Mouse (Mus musculus): Measurements from ENCODE around the gene Nthl1. TPM values are rescaled to one million over a fixed set of nuclear protein-coding genes. Genes with fewer than 3 reads are reported as not detected.

Gene Nthl1
- polyA plus RNA-seq (2015; fragmentation: Nextera tagmentation; extraction: Ambion mirVana) = 6.9 and 8.2 TPM in 2 replicates

GRCm38 (mm10) chr17:24632167-24632812 lies at the start of gene Nthl1, which contains the start of gene Tsc2:
Gene Nthl1, plus strand, starts transcription at chr17:24632680.
Gene Tsc2, minus strand, starts transcription at chr17:24632630.

GRCm38 (mm10) chr17:24650070-24650616 lies 17.7 kb downstream of the Nthl1 start, which contains the start of gene Slc9a3r2:
Gene Slc9a3r2, minus strand, starts transcription at chr17:24650327.

GRCm38 (mm10) chr17:24658017-24658758 lies 25.7 kb downstream of the Nthl1 start, which contains the start of gene Npw:
Gene Npw, minus strand, starts transcription at chr17:24658457.

GRCm38 (mm10) chr17:24669545-24670245 lies 37.2 kb downstream of the Nthl1 start, which contains the start of gene Zfp598:
Gene Zfp598, plus strand, starts transcription at chr17:24669687.

Other genes starting within 250 kb of the Nthl1 start
- 158 and 162 TPM in 2 replicates for gene Rnps1, start 218.1 kb upstream of the Nthl1 start, polyA plus RNA-seq (2015; fragmentation: Nextera tagmentation; extraction: Ambion mirVana)
- 48.9 and 53.5 TPM in 2 replicates for gene Eci1, start 206.0 kb upstream of the Nthl1 start, polyA plus RNA-seq (2015; fragmentation: Nextera tagmentation; extraction: Ambion mirVana)
- 1.00 and 1.4 TPM in 2 replicates for gene Dnase1l2, start 189.6 kb upstream of the Nthl1 start, polyA plus RNA-seq (2015; fragmentation: Nextera tagmentation; extraction: Ambion mirVana)
- 17.4 and 20.1 TPM in 2 replicates for gene E4f1, start 162.4 kb upstream of the Nthl1 start, polyA plus RNA-seq (2015; fragmentation: Nextera tagmentation; extraction: Ambion mirVana)
- gene Pgp, start 162.3 kb upstream of the Nthl1 start, polyA plus RNA-seq (2015; fragmentation: Nextera tagmentation; extraction: Ambion mirVana) = 74.7 and 81.1 TPM in 2 replicates
- not detected in 2 replicates for gene Bricd5, start 158.8 kb upstream of the Nthl1 start, polyA plus RNA-seq (2015; fragmentation: Nextera tagmentation; extraction: Ambion mirVana)
- gene Mlst8, start 153.6 kb upstream of the Nthl1 start, polyA plus RNA-seq (2015; fragmentation: Nextera tagmentation; extraction: Ambion mirVana) = 14.6 and 17.9 TPM in 2 replicates
- gene Caskin1, start 144.1 kb upstream of the Nthl1 start, polyA plus RNA-seq (2015; fragmentation: Nextera tagmentation; extraction: Ambion mirVana) = 0.38 and 0.40 TPM in 2 replicates
- 41.7 and 45.4 TPM in 2 replicates for gene Traf7, start 104.7 kb upstream of the Nthl1 start, polyA plus RNA-seq (2015; fragmentation: Nextera tagmentation; extraction: Ambion mirVana)
- 1.5 and 2.3 TPM in 2 replicates for gene Rab26, start 98.5 kb upstream of the Nthl1 start, polyA plus RNA-seq (2015; fragmentation: Nextera tagmentation; extraction: Ambion mirVana)
- 4.8 and 12.3 TPM in 2 replicates for gene Pkd1, start 82.8 kb upstream of the Nthl1 start, polyA plus RNA-seq (2015; fragmentation: Nextera tagmentation; extraction: Ambion mirVana)
- 33.4 and 33.5 TPM in 2 replicates for gene Tsc2, start 50 bp upstream of the Nthl1 start, polyA plus RNA-seq (2015; fragmentation: Nextera tagmentation; extraction: Ambion mirVana)
- gene Slc9a3r2, start 17.6 kb downstream of the Nthl1 start, polyA plus RNA-seq (2015; fragmentation: Nextera tagmentation; extraction: Ambion mirVana) = 32.8 and 46.2 TPM in 2 replicates
- gene Npw, start 25.8 kb downstream of the Nthl1 start, polyA plus RNA-seq (2015; fragmentation: Nextera tagmentation; extraction: Ambion mirVana) = 0.44 and 0.54 TPM in 2 replicates
- 9.6 and 9.9 TPM in 2 replicates for gene Zfp598, start 37.0 kb downstream of the Nthl1 start, polyA plus RNA-seq (2015; fragmentation: Nextera tagmentation; extraction: Ambion mirVana)
- 0.06 and 0.11 TPM in 2 replicates for gene Syngr3, start 57.3 kb downstream of the Nthl1 start, polyA plus RNA-seq (2015; fragmentation: Nextera tagmentation; extraction: Ambion mirVana)
- gene Gfer, start 63.5 kb downstream of the Nthl1 start, polyA plus RNA-seq (2015; fragmentation: Nextera tagmentation; extraction: Ambion mirVana) = 31.0 and 32.6 TPM in 2 replicates
- gene Noxo1, start 63.6 kb downstream of the Nthl1 start, polyA plus RNA-seq (2015; fragmentation: Nextera tagmentation; extraction: Ambion mirVana) = 0.81 and 1.3 TPM in 2 replicates
- 35.3 and 37.9 TPM in 2 replicates for gene Tbl3, start 75.0 kb downstream of the Nthl1 start, polyA plus RNA-seq (2015; fragmentation: Nextera tagmentation; extraction: Ambion mirVana)
- not detected in 2 replicates for gene Rnf151, start 85.4 kb downstream of the Nthl1 start, polyA plus RNA-seq (2015; fragmentation: Nextera tagmentation; extraction: Ambion mirVana)
- gene Rps2, start 85.4 kb downstream of the Nthl1 start, polyA plus RNA-seq (2015; fragmentation: Nextera tagmentation; extraction: Ambion mirVana) = 1,569 and 1,600 TPM in 2 replicates
- gene Ndufb10, start 91.8 kb downstream of the Nthl1 start, polyA plus RNA-seq (2015; fragmentation: Nextera tagmentation; extraction: Ambion mirVana) = 212 and 230 TPM in 2 replicates
- gene Rpl3l, start 95.1 kb downstream of the Nthl1 start, polyA plus RNA-seq (2015; fragmentation: Nextera tagmentation; extraction: Ambion mirVana) = 1.1 and 1.3 TPM in 2 replicates
- 103 and 110 TPM in 2 replicates for gene Msrb1, start 104.0 kb downstream of the Nthl1 start, polyA plus RNA-seq (2015; fragmentation: Nextera tagmentation; extraction: Ambion mirVana)
- not detected in 2 replicates for gene Hs3st6, start 120.3 kb downstream of the Nthl1 start, polyA plus RNA-seq (2015; fragmentation: Nextera tagmentation; extraction: Ambion mirVana)
- gene Meiob, start 171.6 kb downstream of the Nthl1 start, polyA plus RNA-seq (2015; fragmentation: Nextera tagmentation; extraction: Ambion mirVana) = 0.32 and 0.78 TPM in 2 replicates
- gene Hagh, start 207.5 kb downstream of the Nthl1 start, polyA plus RNA-seq (2015; fragmentation: Nextera tagmentation; extraction: Ambion mirVana) = 168 and 186 TPM in 2 replicates
- 54.4 and 61.1 TPM in 2 replicates for gene Fahd1, start 217.7 kb downstream of the Nthl1 start, polyA plus RNA-seq (2015; fragmentation: Nextera tagmentation; extraction: Ambion mirVana)
- gene Igfals, start 233.3 kb downstream of the Nthl1 start, polyA plus RNA-seq (2015; fragmentation: Nextera tagmentation; extraction: Ambion mirVana) = 0.08 and 0.21 TPM in 2 replicates